Comparison of ENCODE assay signal across 8 mouse cellular contexts in genomic region chr9:73192271-73192785, GRCm38 (mm10).
DNase-seq lines count a peak whose midpoint lies in the region; ATAC-seq and TF ChIP-seq lines count a peak whose summit lies in the region.

No protein-coding gene starts in this region.

- H3K9ac ChIP-seq in heart, embryonic 12.5 days = no peak overlapping the region
- H3K9ac ChIP-seq in ES-E14 (ENCODE audit: insufficient read depth, low read depth, low read length, poor library complexity, severe bottlenecking) = no peak overlapping the region
- 0 out of 2 replicates have a peak overlapping the region, but pooled peaks have one; percentile 40 for H3K9ac ChIP-seq in limb, embryonic 12.5 days (replicated peaks)
- no peak overlapping the region for H3K9ac ChIP-seq in intestine, embryonic 16.5 days (ENCODE audit: low read depth, low read length)

- peaks cover 6% of the 10 kb centered on the region; the same call in 1 of the 2 replicates for H3K4me1 ChIP-seq in heart, embryonic 12.5 days (replicated peaks)
- peaks cover 0 to 3% of the 10 kb centered on the region in 2 experiments; a peak in 1 of 4 replicates for H3K4me1 ChIP-seq in ES-E14 (ENCODE audit: control insufficient read depth in 2 of 2, insufficient read depth in 2 of 2, low read length in 2 of 2, poor library complexity in 1 of 2)
- peaks cover 5% of the 10 kb centered on the region for H3K4me1 ChIP-seq in limb, embryonic 12.5 days (replicated peaks)
- H3K4me1 ChIP-seq in intestine, embryonic 16.5 days (ENCODE audit: control insufficient read depth, insufficient read depth, low read length) = no peaks in the 10 kb centered on the region

- WGBS in heart, embryonic 12.5 days = 16% methylated on average over 11 of the region's 11 CpGs
- WGBS in limb, embryonic 12.5 days = 16% methylated on average over 11 of the region's 11 CpGs
- 30% methylated on average over 11 of the region's 11 CpGs for WGBS in intestine, embryonic 16.5 days

- in situ Hi-C loops in ES-E14 (cut with MboI; ENCODE audit: low sequenced_read_pairs in 2 of 2, unreplicated experiment in 2 of 2) = loop anchor here in 1 of 2 experiments (25.0 kb wide), 1 partner anchor 795 kb away; no protein-coding TSS in a partner anchor

- no peak for DNase-seq in heart, adult 9 months (ENCODE audit: low spot score in 2 of 2)
- DNase-seq in ES-E14 (ENCODE audit: low read depth, low spot score) = peak; percentile 60
- peak; percentile 72 for DNase-seq in embryo, embryonic 10.5 days (ENCODE audit: low spot score)
- DNase-seq in ovary, adult 18-20 months (ENCODE audit: low spot score) = no peak
- no peak for DNase-seq in left cerebral cortex, adult 18-20 months (ENCODE audit: low spot score in 2 of 2)

- peaks cover under 1% of the 10 kb centered on the region; the same call in 1 of the 2 replicates for H3K9me3 ChIP-seq in heart, embryonic 12.5 days (replicated peaks)
- no peaks in the 10 kb centered on the region for H3K9me3 ChIP-seq in ES-E14 (ENCODE audit: control insufficient read depth, insufficient read depth, low read depth, low read length)
- H3K9me3 ChIP-seq in limb, embryonic 12.5 days = peaks cover under 1% of the 10 kb centered on the region; the same call in 1 of the 2 replicates
- H3K9me3 ChIP-seq in intestine, embryonic 16.5 days (ENCODE audit: control insufficient read depth, low read length) = no peaks in the 10 kb centered on the region

- H3K27me3 ChIP-seq in heart, embryonic 12.5 days (replicated peaks) = no peaks in the 10 kb centered on the region
- no peaks in the 10 kb centered on the region for H3K27me3 ChIP-seq in limb, embryonic 12.5 days
- H3K27me3 ChIP-seq in intestine, embryonic 16.5 days (replicated peaks; ENCODE audit: control insufficient read depth, insufficient read depth, low read length) = no peaks in the 10 kb centered on the region

- H3K27ac ChIP-seq in heart, embryonic 12.5 days (ENCODE audit: poor library complexity, severe bottlenecking) = no peak overlapping the region
- H3K27ac ChIP-seq in ES-E14 (ENCODE audit: insufficient read depth, low read depth, low read length, poor library complexity, severe bottlenecking) = no peak overlapping the region
- no peak overlapping the region for H3K27ac ChIP-seq in limb, embryonic 12.5 days
- no peak overlapping the region for H3K27ac ChIP-seq in intestine, embryonic 16.5 days (ENCODE audit: low read length)

- H3K4me2 ChIP-seq in heart, embryonic 12.5 days = peak overlapping the region; percentile 54
- H3K4me2 ChIP-seq in limb, embryonic 12.5 days = peak overlapping the region; percentile 43
- no peak overlapping the region for H3K4me2 ChIP-seq in intestine, embryonic 16.5 days (ENCODE audit: low read depth, low read length)

- H3K36me3 ChIP-seq in heart, embryonic 12.5 days = no peaks in the 10 kb centered on the region
- H3K36me3 ChIP-seq in ES-E14 (ENCODE audit: control insufficient read depth, insufficient read depth, low read length, poor library complexity, severe bottlenecking) = no peaks in the 10 kb centered on the region
- H3K36me3 ChIP-seq in limb, embryonic 12.5 days = no peaks in the 10 kb centered on the region
- H3K36me3 ChIP-seq in intestine, embryonic 16.5 days (ENCODE audit: control insufficient read depth, insufficient read depth, low read length) = no peaks in the 10 kb centered on the region

- ATAC-seq in heart, embryonic 12.5 days (ENCODE audit: insufficient number of reproducible peaks, low FRiP score) = no peak
- ATAC-seq in limb, embryonic 12.5 days (ENCODE audit: insufficient number of reproducible peaks, insufficient read depth, low FRiP score, low TSS enrichment, low read depth) = no peak
- ATAC-seq in intestine, embryonic 16.5 days = no peak

- no peak overlapping the region for H3K4me3 ChIP-seq in heart, embryonic 12.5 days
- H3K4me3 ChIP-seq in ES-E14 (ENCODE audit: insufficient read depth in 1 of 2, low read depth in 1 of 2, low read length in 2 of 2, poor library complexity in 1 of 2, severe bottlenecking in 1 of 2) = peak overlapping the region; percentile 30 to 43; a peak in 2 of 4 replicates
- H3K4me3 ChIP-seq in limb, embryonic 12.5 days (replicated peaks) = 0 out of 2 replicates have a peak overlapping the region, but pooled peaks have one; percentile 7
- no peak overlapping the region for H3K4me3 ChIP-seq in intestine, embryonic 16.5 days (ENCODE audit: low read length)

TF ChIP-seq in ES-E14, 5 proteins besides CTCF, POLR2A, EP300 and RAD21:
- TF ChIP-seq CHD2 (IDR thresholded peaks at IDR 0.05; ENCODE audit: low read depth, low read length) (no peak), MAFK (IDR thresholded peaks at IDR 0.05; ENCODE audit: insufficient read depth, low read depth, low read length) (no peak), ZNF384 (IDR thresholded peaks at IDR 0.05; ENCODE audit: low read depth, low read length) (no peak), HCFC1 (IDR thresholded peaks at IDR 0.05; ENCODE audit: borderline replicate concordance, insufficient read depth, low read length) (no peak), ZC3H11A (IDR thresholded peaks at IDR 0.05; ENCODE audit: borderline replicate concordance, low read depth, low read length) (0 out of 2 replicates have a peak, but pooled peaks have one; percentile 5)

Comparison
In these comparisons a context has a peak if more than half of its experiments do, and no peak if none do; other contexts are left out.
1. H3K4me3 ChIP-seq: peak in ES-E14 (2 of 2) and limb, embryonic 12.5 days (single experiment); none in heart, embryonic 12.5 days (single experiment) and intestine, embryonic 16.5 days (single experiment).
2. DNase-seq: peak in ES-E14 (single experiment) and embryo, embryonic 10.5 days (single experiment); none in heart, adult 9 months (0 of 2), ovary, adult 18-20 months (single experiment) and left cerebral cortex, adult 18-20 months (0 of 2).